Mouse (Mus musculus): ENCODE measurements around the gene Nxph3.

Gene Nxph3

DNA sequence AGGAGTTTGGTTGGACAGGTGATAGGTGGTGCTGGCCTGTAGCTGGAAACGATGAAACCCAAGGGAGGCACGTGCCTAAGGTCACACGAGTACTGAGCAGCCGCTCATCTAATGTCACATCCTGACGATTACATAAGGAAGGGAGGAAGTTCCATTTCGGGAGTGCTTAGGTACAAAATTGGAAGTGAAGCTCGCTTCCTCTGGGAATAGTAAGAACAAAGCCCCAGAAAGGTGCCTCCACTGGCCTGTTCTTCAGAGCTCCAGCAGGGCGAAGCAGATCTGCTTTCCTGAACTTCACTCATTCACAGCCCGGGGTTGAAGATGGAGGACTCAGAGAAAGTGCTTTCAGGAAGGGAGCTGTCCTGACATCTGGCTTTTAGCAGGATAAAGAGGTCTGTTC, 20.4 kb downstream of the Nxph3 start:
- DNase-seq (ENCODE audit: low read depth, low spot score), result peak; percentile 66

GRCm38 (mm10) chr11:95493010-95493409, 21.4 kb downstream of the Nxph3 start:
- no peak for DNase-seq (ENCODE audit: low read depth, low spot score)

DNA sequence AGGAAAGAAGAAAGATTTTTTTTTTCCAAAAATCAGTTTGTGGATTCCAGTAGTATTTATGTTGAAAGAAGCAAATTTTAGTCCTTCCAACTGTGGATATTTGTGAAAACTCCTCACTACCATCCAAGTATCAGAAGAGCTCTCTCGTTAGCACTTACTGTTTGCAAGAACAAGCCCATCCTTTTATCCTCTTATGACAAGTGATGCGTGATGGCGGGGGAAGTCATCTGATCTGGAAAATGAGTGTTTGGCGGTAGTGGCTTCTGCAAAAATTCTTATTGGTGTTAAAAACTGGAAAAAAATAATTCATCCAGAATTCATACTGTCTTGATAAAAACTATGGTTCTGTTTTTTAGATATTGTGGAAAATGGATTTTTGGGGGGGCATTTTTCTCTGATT, 22.1 kb downstream of the Nxph3 start:
- no peak for DNase-seq (ENCODE audit: low read depth, low spot score)

GRCm38 (mm10) chr11:95490104-95490503, 24.3 kb downstream of the Nxph3 start:
- no peak for DNase-seq (ENCODE audit: low read depth, low spot score)

DNA sequence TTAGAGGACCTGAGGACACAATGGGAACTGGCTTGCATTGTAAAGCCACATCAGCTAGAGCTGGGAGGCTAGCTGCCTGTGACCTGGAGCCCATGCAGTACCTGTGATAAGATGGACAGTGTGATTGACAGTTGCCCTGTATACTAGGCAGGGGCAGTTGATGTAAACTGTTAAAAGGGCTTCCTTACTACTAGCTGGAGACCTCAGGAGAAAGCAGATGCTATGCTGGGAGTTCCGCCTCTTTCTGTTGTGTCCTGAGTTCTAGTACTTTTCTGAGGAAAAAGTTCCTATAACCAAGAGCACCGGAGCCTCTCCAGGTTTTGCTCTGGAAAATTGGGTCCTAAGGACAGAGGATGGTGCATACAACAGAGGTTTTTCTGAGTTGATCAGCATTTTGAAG, 27.1 kb downstream of the Nxph3 start:
- no peak for DNase-seq (ENCODE audit: low read depth, low spot score)

GRCm38 (mm10) chr11:95485634-95486033, 28.7 kb downstream of the Nxph3 start:
- DNase-seq (ENCODE audit: low read depth, low spot score), result no peak

DNA sequence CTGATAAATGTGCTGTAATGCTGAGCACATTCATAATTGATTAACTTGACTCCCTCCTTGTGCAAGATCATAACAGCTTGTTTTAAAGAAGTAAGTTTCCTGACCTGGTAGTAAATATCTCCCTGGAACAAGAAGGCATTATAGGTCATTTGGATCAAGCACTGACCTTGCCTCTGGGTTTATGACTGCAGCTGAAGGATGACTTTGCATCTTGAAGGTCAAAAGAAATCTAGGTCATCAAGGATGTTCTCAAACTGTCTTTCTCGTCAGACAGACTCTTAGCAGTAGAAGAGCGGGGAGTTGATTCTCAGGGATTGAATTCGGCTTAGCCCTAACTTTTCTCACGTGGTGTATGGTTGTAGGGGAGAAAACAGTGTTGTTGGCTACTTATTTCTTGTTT, 33.7 kb downstream of the Nxph3 start:
- no peak for DNase-seq (ENCODE audit: low read depth, low spot score)

DNA sequence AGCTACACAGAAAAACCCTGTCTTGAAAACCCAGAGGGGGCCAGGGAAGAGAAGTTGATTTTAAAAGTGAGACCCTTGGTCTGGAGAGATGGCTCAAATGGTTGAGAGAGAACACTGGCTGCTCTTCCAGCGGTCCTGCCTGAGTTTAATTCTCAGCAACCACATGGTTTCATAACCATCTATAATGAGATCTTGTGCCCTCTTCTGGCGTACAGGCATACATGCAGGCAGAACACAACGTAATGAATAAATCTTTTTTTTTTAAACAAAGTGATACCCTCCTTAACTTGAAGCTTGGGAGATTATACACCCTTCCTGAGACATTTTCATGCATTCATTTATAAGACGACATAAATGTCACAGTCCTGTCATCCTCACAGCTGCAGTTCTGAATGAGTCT, 34.9 kb downstream of the Nxph3 start:
- no peak for DNase-seq (ENCODE audit: low read depth, low spot score)

DNA sequence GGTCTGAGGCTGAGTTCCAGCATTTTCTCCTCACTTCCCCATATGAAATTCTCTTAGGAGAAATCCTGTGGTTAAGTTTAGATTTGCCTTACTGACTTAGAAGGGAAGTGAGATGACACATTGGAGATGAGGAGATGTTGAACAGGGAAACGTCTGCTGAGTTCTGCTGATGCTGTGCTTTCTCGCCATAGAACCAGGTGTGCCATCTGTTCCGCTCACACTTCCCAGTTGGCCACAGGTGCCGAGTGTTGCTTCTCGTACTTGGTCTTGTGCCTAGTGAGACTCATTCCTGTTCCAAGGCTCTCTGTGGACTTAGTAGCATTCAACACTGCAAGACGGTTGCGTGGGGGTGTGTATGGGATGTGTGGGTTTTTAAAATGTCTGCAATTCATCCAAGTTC, 38.0 kb downstream of the Nxph3 start:
- DNase-seq (ENCODE audit: low read depth, low spot score), result peak; percentile 95

DNA sequence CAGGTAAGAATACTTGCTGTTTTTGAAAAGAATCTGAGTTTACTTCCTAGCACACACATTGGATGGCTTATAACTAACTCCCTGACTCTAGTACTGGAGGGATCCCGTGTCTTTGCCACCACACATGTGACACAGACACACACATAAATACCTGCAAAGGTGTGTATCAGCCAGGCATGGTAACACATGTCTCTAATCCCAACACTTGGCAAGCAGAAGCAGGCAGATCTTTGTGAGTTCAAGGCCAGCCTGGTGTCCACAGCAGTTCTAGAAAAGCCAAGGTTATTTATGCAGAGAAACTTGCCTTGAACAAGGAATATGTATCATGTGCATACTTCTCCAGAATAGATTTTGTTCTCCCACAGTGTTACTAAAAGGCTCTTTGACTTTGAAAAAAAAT, 40.9 kb downstream of the Nxph3 start:
- no peak for DNase-seq (ENCODE audit: low read depth, low spot score)

- DNase-seq (ENCODE audit: low read depth, low spot score), result peak; percentile 35
Observed at GRCm38 (mm10) chr11:95472942-95473341, 41.4 kb downstream of the Nxph3 start.

DNA sequence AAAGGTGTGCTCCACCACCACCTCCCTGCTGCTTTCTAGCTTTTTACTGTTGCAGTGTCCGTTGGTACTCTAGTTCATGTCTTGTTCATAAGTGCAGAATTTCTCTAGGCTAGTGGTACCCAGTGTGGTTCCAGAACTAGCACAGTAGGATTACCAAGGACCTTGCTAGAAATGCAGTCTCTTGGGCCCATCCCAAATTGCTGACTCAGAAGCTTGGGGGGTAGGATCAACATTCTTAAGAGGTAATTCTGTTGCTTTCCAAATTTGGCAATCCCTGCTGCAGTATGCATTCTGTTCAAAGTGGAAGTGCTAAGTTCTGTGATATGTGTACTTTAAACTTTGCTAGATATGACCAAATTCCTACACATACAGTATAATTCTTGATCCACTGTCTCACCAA, 46.6 kb downstream of the Nxph3 start:
- DNase-seq (ENCODE audit: low read depth, low spot score), result peak; percentile 65

DNA sequence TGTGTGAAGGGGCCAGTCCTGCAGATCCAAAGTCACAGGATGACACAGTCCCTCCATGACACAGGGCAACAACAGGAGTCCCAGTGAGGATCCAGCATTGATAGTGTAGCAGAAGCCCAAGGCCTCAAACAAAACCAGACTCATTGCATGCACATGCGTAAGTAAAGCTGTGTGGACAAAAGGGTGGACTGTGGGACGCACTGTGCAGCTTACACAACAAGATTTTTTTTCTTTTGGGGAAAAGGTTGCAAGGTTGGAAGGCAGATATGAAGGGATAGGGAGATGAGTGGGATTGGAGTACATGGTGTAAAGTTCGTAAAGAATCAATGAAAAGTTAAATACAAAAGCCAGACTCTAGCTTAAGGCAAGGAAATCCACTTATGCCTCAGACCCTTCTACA, 52.2 kb downstream of the Nxph3 start:
- no peak for DNase-seq (ENCODE audit: low read depth, low spot score)

DNA sequence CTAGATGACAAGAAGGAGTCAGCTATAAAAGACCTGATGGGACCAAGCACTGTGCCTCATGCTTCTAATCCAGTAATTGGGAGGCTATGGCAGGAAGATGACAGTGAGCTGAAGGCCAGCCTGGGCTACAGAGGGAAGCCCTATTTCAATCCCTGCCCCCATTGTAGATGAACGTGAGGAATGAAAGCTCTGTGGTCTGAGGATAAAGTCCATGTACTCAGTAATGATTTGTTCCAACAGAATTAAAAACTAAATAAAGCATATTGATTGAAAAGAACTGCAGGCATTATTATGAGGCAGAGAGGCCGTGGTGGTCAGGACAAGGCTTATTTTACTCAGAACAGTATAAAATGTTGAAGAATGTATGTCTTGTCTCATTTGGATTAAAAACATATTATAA, 53.5 kb downstream of the Nxph3 start:
- no peak for DNase-seq (ENCODE audit: low read depth, low spot score)

All from brain, adult 2 months (tissue).